Mouse (Mus musculus) midbrain, embryonic 11.5 days (tissue): ENCODE data around the gene Azi2. TPM values are rescaled to one million over a fixed set of nuclear protein-coding genes. Genes with fewer than 3 reads are reported as not detected.
A peak's percentile ranks its signal among the peaks of the same experiment; 100 is the strongest.

Experiments
- ATAC-seq: fragments of 200-750 bp; cut with Nextera tagmentation; 2 replicates; pipeline ENCODE4 v1.8.0; 2017; ENCODE audit warnings: moderate TSS enrichment, moderate library complexity; ENCODE audit not compliant: low FRiP score
- DNase-seq: peaks from one replicate; pipeline ENCODE4 v3.0.0; 2015; ENCODE audit warnings: low spot score; ENCODE audit errors: missing footprints
- H3K27ac ChIP-seq: fragments of 300-500 bp; sonication (generic); 2 replicates; pipeline ENCODE4 v1.5.1; 2014; ENCODE audit warnings: low read depth, low read length
- H3K27me3 ChIP-seq: fragments of 300-500 bp; sonication (generic); 2 replicates; pipeline ENCODE4 v1.6.1; 2014; ENCODE audit warnings: mild to moderate bottlenecking, low read length, moderate library complexity, mixed read lengths; ENCODE audit not compliant: control insufficient read depth, insufficient read depth
- H3K36me3 ChIP-seq: fragments of 300-500 bp; sonication (generic); 2 replicates; pipeline ENCODE4 v1.6.1; 2014; ENCODE audit warnings: mild to moderate bottlenecking, low read length, moderate library complexity, mixed read lengths; ENCODE audit not compliant: control insufficient read depth, insufficient read depth
- H3K4me1 ChIP-seq: fragments of 300-500 bp; sonication (generic); 2 replicates; pipeline ENCODE4 v1.6.1; 2014; ENCODE audit warnings: low read length; ENCODE audit not compliant: control insufficient read depth, insufficient read depth
- H3K4me2 ChIP-seq: fragments of 300-500 bp; sonication (generic); 2 replicates; pipeline ENCODE4 v1.6.1; 2014; ENCODE audit warnings: mild to moderate bottlenecking, moderate library complexity
- H3K4me3 ChIP-seq: fragments of 300-500 bp; sonication (generic); 2 replicates; pipeline ENCODE4 v1.5.1; 2014; ENCODE audit warnings: low read depth, low read length
- H3K9ac ChIP-seq: fragments of 300-500 bp; sonication (generic); 2 replicates; pipeline ENCODE4 v1.6.1; 2014; ENCODE audit warnings: low read length
- H3K9me3 ChIP-seq: fragments of 300-500 bp; sonication (generic); 2 replicates; pipeline ENCODE4 v1.6.1; 2016; ENCODE audit warnings: low read length; ENCODE audit not compliant: control insufficient read depth
- WGBS: fragments of 180-500 bp; shearing (Covaris S2); extraction: QIAGEN DNeasy Blood & Tissue Kit; methylation state at CpG from one replicate; pipeline ENCODE4 v1.1.7; 2014; 5-methylcytosine and 5-hydroxymethylcytosine counted together
- polyA plus RNA-seq: library from polyadenylated mRNA; unstranded; fragments of >200 nt; fragmentation: Nextera tagmentation; extraction: Ambion mirVana; gene quantifications from 2 replicates; pipeline ENCODE4 v1.2.1, GENCODE M21; 2014

Azi2 gene
- polyA plus RNA-seq: 72.1 and 76.8 TPM in 2 replicates

- ATAC-seq (peak; percentile 99), DNase-seq (peak; percentile 100)
- Histone ChIP-seq H3K9me3 (no peaks in the 10 kb centered on the region), H3K9ac (peak within 1 kb of the TSS; percentile 84), H3K4me1 (peaks cover 7% of the 10 kb centered on the region), H3K4me3 (peak within 1 kb of the TSS; percentile 73), H3K4me2 (peak within 1 kb of the TSS; percentile 70), H3K36me3 (no peaks in the 10 kb centered on the region), H3K27ac (peak within 1 kb of the TSS; percentile 82), H3K27me3 (no peaks in the 10 kb centered on the region)
- WGBS: under 1% methylated on average over 87 of the region's 87 CpGs
Measured at GRCm38 (mm10) chr9:118040218-118041021, at the start of gene Azi2. TSS of gene Azi2 (plus strand) at chr9:118040499.

- no peaks in the 10 kb centered on the region for H3K9me3 ChIP-seq
- H3K9ac ChIP-seq: no peak overlapping the region
- H3K27me3 ChIP-seq: no peaks in the 10 kb centered on the region
- H3K4me1 ChIP-seq: no peaks in the 10 kb centered on the region
- ATAC-seq (no peak), DNase-seq (no peak)
- WGBS: 93% methylated on average over 5 of the region's 5 CpGs
- no peak overlapping the region for H3K4me3 ChIP-seq
- H3K4me2 ChIP-seq: no peak overlapping the region
- no peaks in the 10 kb centered on the region for H3K36me3 ChIP-seq
- H3K27ac ChIP-seq: no peak overlapping the region
Measured at GRCm38 (mm10) chr9:117996631-117997030, 43.7 kb upstream of the Azi2 start.

DNA sequence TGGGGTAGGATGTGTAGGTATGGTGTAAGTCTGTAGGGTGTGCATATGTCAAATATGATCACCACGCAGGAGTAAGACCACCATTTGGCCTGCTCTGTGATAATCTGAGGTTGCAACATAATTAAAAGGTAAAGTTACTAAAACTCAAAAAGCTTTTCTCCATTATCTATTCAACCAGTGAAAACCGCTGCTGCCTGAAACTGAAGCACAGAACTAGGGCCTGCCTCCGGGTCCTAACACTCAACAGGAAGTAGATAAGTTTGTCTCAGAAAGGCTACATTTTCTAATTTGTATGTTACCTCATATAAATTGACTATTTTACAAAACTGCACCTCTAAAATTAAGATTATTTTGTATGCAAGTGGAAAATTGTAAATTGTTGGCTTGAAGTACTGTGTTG, 38.8 kb upstream of the Azi2 start:
- WGBS: 93% methylated on average over 3 of the region's 3 CpGs
- Histone ChIP-seq H3K27me3 (no peaks in the 10 kb centered on the region), H3K36me3 (no peaks in the 10 kb centered on the region), H3K4me2 (no peak overlapping the region), H3K27ac (no peak overlapping the region), H3K4me1 (no peaks in the 10 kb centered on the region), H3K9ac (no peak overlapping the region), H3K4me3 (no peak overlapping the region), H3K9me3 (no peaks in the 10 kb centered on the region)
- ATAC-seq (no peak), DNase-seq (no peak)

DNA sequence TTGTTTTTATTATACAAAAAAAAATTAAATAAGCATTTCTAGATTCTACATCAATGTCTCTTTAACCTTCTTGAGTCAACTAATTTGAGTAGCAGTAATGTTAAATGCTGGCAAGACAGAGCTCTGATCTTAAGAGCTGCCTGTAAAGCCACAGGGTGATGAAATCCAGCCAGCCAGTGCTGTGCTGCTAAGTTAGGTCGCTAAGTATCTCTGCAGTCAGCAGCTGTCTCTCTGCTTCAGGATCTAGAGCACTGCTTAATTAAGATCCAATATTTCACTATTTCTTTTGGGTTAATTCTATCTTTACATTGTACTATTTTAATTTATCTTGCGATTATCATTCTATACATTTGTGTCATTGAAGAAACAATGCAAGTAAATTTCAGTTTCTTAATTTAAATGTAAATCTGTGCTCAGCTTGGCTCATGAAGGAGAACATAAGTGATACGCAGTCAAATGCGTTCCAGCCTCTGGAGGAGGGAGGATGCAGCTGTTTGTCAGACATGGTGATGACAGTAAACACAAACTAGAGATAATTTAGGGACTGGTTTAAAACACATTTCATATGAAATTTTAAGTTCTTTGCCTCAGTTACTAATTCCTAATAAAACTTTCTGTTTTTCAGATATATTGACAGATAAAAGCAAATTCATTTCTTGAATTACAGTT, 36.9 kb upstream of the Azi2 start:
- Histone ChIP-seq H3K27ac (no peak overlapping the region), H3K36me3 (no peaks in the 10 kb centered on the region), H3K9ac (no peak overlapping the region), H3K4me3 (no peak overlapping the region), H3K4me1 (no peaks in the 10 kb centered on the region), H3K9me3 (no peaks in the 10 kb centered on the region), H3K27me3 (no peaks in the 10 kb centered on the region), H3K4me2 (no peak overlapping the region)
- DNase-seq (no peak), ATAC-seq (no peak)
- WGBS: 89% methylated on average over 4 of the region's 4 CpGs

GRCm38 (mm10) chr9:118003937-118004336, 36.4 kb upstream of the Azi2 start:
- H3K9me3 ChIP-seq: no peaks in the 10 kb centered on the region
- 95% methylated on average over 4 of the region's 4 CpGs for WGBS
- H3K27me3 ChIP-seq: no peaks in the 10 kb centered on the region
- ATAC-seq (no peak), DNase-seq (no peak)
- no peak overlapping the region for H3K4me3 ChIP-seq
- H3K4me1 ChIP-seq: no peaks in the 10 kb centered on the region
- H3K9ac ChIP-seq: no peak overlapping the region
- no peaks in the 10 kb centered on the region for H3K36me3 ChIP-seq
- no peak overlapping the region for H3K4me2 ChIP-seq
- H3K27ac ChIP-seq: no peak overlapping the region

- no peak for DNase-seq
- H3K27me3 ChIP-seq: no peaks in the 10 kb centered on the region
- no peaks in the 10 kb centered on the region for H3K9me3 ChIP-seq
- no peaks in the 10 kb centered on the region for H3K36me3 ChIP-seq
- ATAC-seq: no peak
- no peak overlapping the region for H3K4me3 ChIP-seq
- 90% methylated on average over 3 of the region's 3 CpGs for WGBS
- no peaks in the 10 kb centered on the region for H3K4me1 ChIP-seq
- H3K27ac ChIP-seq: no peak overlapping the region
- H3K9ac ChIP-seq: no peak overlapping the region
- no peak overlapping the region for H3K4me2 ChIP-seq
Measured at GRCm38 (mm10) chr9:118012928-118013327, 27.4 kb upstream of the Azi2 start.

GRCm38 (mm10) chr9:118024966-118025365, 15.3 kb upstream of the Azi2 start:
- ATAC-seq: no peak
- 75% methylated on average over 2 of the region's 2 CpGs for WGBS
- Histone ChIP-seq H3K4me3 (no peak overlapping the region), H3K36me3 (no peaks in the 10 kb centered on the region), H3K27ac (no peak overlapping the region), H3K4me1 (no peaks in the 10 kb centered on the region), H3K9ac (no peak overlapping the region), H3K4me2 (no peak overlapping the region), H3K27me3 (no peaks in the 10 kb centered on the region), H3K9me3 (no peaks in the 10 kb centered on the region)
- DNase-seq: no peak

- Histone ChIP-seq H3K4me1 (no peaks in the 10 kb centered on the region), H3K4me2 (no peak overlapping the region), H3K36me3 (no peaks in the 10 kb centered on the region), H3K9me3 (no peaks in the 10 kb centered on the region), H3K9ac (no peak overlapping the region), H3K27ac (no peak overlapping the region), H3K4me3 (no peak overlapping the region), H3K27me3 (no peaks in the 10 kb centered on the region)
- WGBS: 60% methylated on average over 4 of the region's 4 CpGs
- DNase-seq (no peak), ATAC-seq (no peak)
Measured at GRCm38 (mm10) chr9:118029490-118029889, 10.8 kb upstream of the Azi2 start.

DNA sequence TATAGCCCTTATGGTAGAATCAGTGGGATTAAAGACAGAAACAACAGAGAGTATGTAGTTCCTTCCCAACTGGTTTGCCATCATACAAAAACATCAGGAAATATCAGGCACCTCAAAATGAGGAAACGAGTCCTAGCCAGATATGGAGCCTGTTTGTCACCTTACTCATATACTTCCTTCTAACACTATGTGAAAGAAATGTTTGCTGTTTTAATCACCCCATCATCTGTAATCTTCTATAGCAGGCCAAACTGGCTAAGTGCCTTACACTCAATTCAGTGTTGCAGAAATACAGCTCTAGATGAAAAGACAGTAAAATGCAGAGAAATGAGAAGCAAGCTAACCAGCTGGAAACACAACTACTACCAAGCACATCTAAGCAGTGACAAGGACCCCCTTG, 10.0 kb upstream of the Azi2 start:
- ATAC-seq (no peak), DNase-seq (no peak)
- Histone ChIP-seq H3K36me3 (no peaks in the 10 kb centered on the region), H3K4me3 (no peak overlapping the region), H3K27me3 (no peaks in the 10 kb centered on the region), H3K4me2 (no peak overlapping the region), H3K27ac (no peak overlapping the region), H3K9me3 (no peaks in the 10 kb centered on the region), H3K9ac (no peak overlapping the region), H3K4me1 (no peaks in the 10 kb centered on the region)
- WGBS: 88% methylated on average over 1 of the region's 1 CpGs
